Comparison of ENCODE assay signal across 8 mouse cellular contexts in the genomic region with DNA sequence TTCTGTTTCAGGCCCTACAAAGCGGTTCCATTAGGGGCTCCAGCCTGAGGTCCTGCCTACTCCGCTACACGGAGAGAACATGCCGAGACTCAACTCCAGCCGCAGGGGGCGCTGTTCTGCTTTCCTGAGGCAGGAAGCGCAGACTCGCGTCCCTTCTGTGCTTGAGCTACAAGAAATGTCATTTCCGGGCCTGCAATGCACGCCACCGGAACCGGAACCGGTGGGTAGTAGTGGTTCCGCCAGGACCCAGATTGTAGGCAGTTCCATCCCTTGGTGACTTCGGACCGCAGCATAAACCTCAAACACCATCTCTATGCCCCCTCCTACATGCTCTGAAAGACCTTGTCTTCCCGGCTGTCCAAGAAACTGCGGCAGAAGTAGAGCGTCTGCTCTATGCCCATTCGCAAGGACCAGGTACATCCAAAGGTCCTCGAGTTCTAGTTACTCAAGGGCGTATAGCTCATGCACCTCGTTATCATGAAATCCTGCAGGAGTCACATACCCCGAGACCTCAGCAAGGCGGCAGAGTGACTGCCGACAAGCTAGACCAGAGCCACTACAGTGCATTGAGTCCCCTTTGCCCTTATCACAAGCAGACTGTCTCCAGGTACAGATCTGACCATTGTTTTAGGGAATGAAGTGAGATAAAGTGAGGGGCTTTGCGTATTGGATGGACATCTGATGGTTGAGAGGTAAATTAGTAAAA. TPM values are rescaled to one million over a fixed set of nuclear protein-coding genes. Genes with fewer than 3 reads are reported as not detected.
DNase-seq lines count a peak whose midpoint lies in the region; ATAC-seq lines count a peak whose summit lies in the region.

A gene (plus strand): TSS at position 254 of the 706 bp plus-strand sequence.

- no peaks in the 10 kb centered on the region for H3K27me3 ChIP-seq in intestine, embryonic 14.5 days (replicated peaks; ENCODE audit: control insufficient read depth, insufficient read depth, low read length)

- H3K4me1 ChIP-seq in intestine, embryonic 14.5 days (replicated peaks; ENCODE audit: control insufficient read depth, insufficient read depth, low read length): no peaks in the 10 kb centered on the region; the same call in 1 of the 2 replicates

- H3K27ac ChIP-seq in intestine, embryonic 14.5 days (ENCODE audit: low read depth): no peak within 1 kb of the TSS

- DNase-seq in adrenal gland, adult (ENCODE audit: inconsistent age in 2 of 2, low spot score in 1 of 2): peak; percentile 94 to 97
- peak; percentile 98 for DNase-seq in embryo, embryonic 10.5 days (ENCODE audit: low spot score)
- peak; percentile 89 for DNase-seq in gastrocnemius, postnatal 25 days
- DNase-seq in intestine, embryonic 14.5 days (ENCODE audit: low spot score): peak; percentile 97
- peak; percentile 96 to 97 for DNase-seq in left cerebral cortex, postnatal 14 days (ENCODE audit: low spot score in 2 of 2)
- peak; percentile 96 for DNase-seq in mesoderm, embryonic 11.5 days (ENCODE audit: low read depth, low spot score)
- peak; percentile 91 to 93 for DNase-seq in right cerebral cortex, postnatal 36 days (ENCODE audit: low spot score in 2 of 2)
- peak; percentile 86 for DNase-seq in yolk sac, embryonic 10.5 days (ENCODE audit: low spot score)

- peak; percentile 72 for ATAC-seq in intestine, embryonic 14.5 days (replicated peaks; ENCODE audit: low FRiP score, low TSS enrichment, low read depth)

- H3K9me3 ChIP-seq in intestine, embryonic 14.5 days (ENCODE audit: control insufficient read depth, low read length): no peaks in the 10 kb centered on the region

- H3K4me3 ChIP-seq in intestine, embryonic 14.5 days (ENCODE audit: low read depth, low read length): peak within 1 kb of the TSS; percentile 72

- H3K9ac ChIP-seq in intestine, embryonic 14.5 days (ENCODE audit: low read length): peak within 1 kb of the TSS; percentile 50

- 2% methylated on average over 28 of the region's 28 CpGs for WGBS in intestine, embryonic 14.5 days

- intact Hi-C loops in left cerebral cortex, postnatal 14 days (cut with DNase I): loop anchor here (5.0 kb wide), 2 partner anchors 119 to 224 kb away; a partner anchor contains a TSS

- peak within 1 kb of the TSS; percentile 85 for H3K4me2 ChIP-seq in intestine, embryonic 14.5 days (ENCODE audit: low read length)

- H3K36me3 ChIP-seq in intestine, embryonic 14.5 days (ENCODE audit: control insufficient read depth, insufficient read depth, low read length): no peaks in the 10 kb centered on the region

RNA-seq across cellular contexts. Expression of the gene that starts here (rescaled TPM):
- 10 to 100 TPM; 29.7 to 43.1 TPM for total RNA-seq in gastrocnemius, postnatal 25 days (2021)
- 216 and 217 TPM in 2 replicates for polyA plus RNA-seq in intestine, embryonic 14.5 days (2014; fragmentation: Nextera tagmentation; extraction: Ambion mirVana)
- total RNA-seq in left cerebral cortex, postnatal 14 days (2021): 10 to 100 TPM; 36.7 to 45.8 TPM
